Mouse (Mus musculus) embryonic facial prominence, embryonic 10.5 days (tissue): ENCODE measurements around the gene Lmntd2. TPM values are rescaled to one million over a fixed set of nuclear protein-coding genes. Genes with fewer than 3 reads are reported as not detected.
"Not testable (repeated sequence)": the region's sequence is repeated elsewhere in the genome, so short reads cannot be mapped to it uniquely, and the experiment has no call there.

ENCODE experiments used
- DNase-seq: peaks from one replicate; pipeline ENCODE4 v3.0.0-alpha.2; 2017; ENCODE audit warnings: low spot score
- H3K27ac ChIP-seq: fragments of 300-500 bp; sonication (generic); replicated peaks from 2 replicates; pipeline ENCODE4 v1.5.1; 2016; ENCODE audit warnings: mild to moderate bottlenecking
- H3K27me3 ChIP-seq: fragments of 300-500 bp; sonication (generic); replicated peaks from 2 replicates; pipeline ENCODE4 v1.6.1; 2016; ENCODE audit warnings: low read depth, mild to moderate bottlenecking; ENCODE audit not compliant: poor library complexity, severe bottlenecking
- H3K36me3 ChIP-seq: fragments of 300-500 bp; sonication (generic); replicated peaks from 2 replicates; pipeline ENCODE4 v1.6.1; 2016; ENCODE audit warnings: mild to moderate bottlenecking, moderate library complexity
- H3K4me1 ChIP-seq: fragments of 300-500 bp; sonication (generic); 2 replicates; pipeline ENCODE4 v1.6.1; 2016
- H3K4me3 ChIP-seq: fragments of 300-500 bp; sonication (generic); 2 replicates; pipeline ENCODE4 v1.5.1; 2016; ENCODE audit warnings: mild to moderate bottlenecking, moderate library complexity
- H3K9me3 ChIP-seq: fragments of 300-500 bp; sonication (generic); 2 replicates; pipeline ENCODE4 v1.6.1; 2016; ENCODE audit warnings: mild to moderate bottlenecking
- WGBS: fragments of 180-500 bp; shearing (Covaris S2); methylation state at CpG from one replicate; pipeline ENCODE4 v1.1.7; 2016; 5-methylcytosine and 5-hydroxymethylcytosine counted together
- polyA plus RNA-seq: library from polyadenylated mRNA; unstranded; fragments of >200 nt; fragmentation: Nextera tagmentation; extraction: Ambion mirVana; gene quantifications from 2 replicates; pipeline ENCODE4 v1.2.1, GENCODE M21; 2016

Gene Lmntd2
- polyA plus RNA-seq, result 4.9 and 5.3 TPM in 2 replicates

DNA sequence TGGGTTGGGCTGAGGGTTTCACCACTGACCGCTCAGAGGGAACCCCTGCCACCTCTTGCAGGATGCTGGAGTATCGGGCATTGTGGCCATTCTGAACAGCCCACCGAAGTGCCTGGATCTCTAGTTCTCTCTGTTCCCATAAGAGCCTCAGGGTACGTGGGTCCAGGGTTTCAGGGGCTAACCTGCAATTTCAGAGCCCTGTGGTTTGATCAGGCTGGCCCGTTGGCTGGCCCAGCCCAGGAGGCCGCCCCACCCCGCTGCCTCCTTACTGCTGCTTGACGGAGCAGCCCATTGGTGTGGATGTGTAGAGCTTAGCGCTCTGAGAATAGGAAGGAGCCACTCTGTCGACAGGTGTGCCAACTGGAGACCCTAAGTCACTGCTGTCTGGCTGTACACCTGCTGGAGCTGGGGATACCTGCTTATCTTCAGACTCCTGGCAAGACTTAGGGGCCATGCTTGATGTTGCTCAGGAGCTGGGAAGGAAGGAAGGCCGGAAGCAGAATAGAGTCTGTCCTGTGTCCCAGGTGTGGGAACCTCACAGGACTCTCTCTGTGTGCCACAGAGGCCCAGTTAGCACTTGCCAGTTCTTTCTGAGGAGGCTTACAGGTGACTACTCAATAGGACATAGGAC lies at the start of gene Lmntd2:
Gene Lmntd2 (minus strand): TSS at position 476 of the 631 bp plus-strand sequence.
- no peak for DNase-seq
- Histone ChIP-seq H3K4me3 (peak within 1 kb of the TSS; percentile 77), H3K27ac (peak within 1 kb of the TSS; percentile 95), H3K36me3 (peaks cover 19% of the 10 kb centered on the region), H3K27me3 (no peaks in the 10 kb centered on the region), H3K9me3 (no peaks in the 10 kb centered on the region), H3K4me1 (peaks cover 59% of the 10 kb centered on the region)
- 92% methylated on average over 11 of the region's 11 CpGs for WGBS

DNA sequence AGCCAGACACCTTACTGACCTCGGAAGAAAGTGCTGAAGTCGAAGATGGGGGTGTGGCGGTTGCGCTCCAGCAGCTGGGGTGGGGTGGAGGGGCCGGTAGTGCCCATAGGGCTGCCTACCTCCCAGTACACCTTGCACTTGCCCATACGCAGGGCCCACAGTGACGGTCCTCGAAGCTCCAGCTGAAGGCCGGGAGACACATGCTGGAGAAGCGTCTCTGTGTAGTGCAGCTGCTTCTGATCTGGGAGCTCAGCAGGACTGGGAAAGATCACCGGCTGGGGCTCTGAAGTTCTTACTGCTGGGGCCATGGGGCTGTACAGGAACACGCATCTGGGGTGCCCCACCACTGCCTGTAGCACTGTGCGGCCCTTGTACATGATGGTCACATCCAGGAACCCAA lies 49.8 kb upstream of the Lmntd2 start:
- H3K9me3 ChIP-seq, result no peaks in the 10 kb centered on the region
- H3K27me3 ChIP-seq, result no peaks in the 10 kb centered on the region
- H3K27ac ChIP-seq, result no peak overlapping the region
- peaks cover 60% of the 10 kb centered on the region for H3K36me3 ChIP-seq
- peaks cover 18% of the 10 kb centered on the region for H3K4me1 ChIP-seq
- H3K4me3 ChIP-seq, result no peak overlapping the region
- WGBS, result 88% methylated on average over 13 of the region's 13 CpGs
- DNase-seq, result no peak

DNA sequence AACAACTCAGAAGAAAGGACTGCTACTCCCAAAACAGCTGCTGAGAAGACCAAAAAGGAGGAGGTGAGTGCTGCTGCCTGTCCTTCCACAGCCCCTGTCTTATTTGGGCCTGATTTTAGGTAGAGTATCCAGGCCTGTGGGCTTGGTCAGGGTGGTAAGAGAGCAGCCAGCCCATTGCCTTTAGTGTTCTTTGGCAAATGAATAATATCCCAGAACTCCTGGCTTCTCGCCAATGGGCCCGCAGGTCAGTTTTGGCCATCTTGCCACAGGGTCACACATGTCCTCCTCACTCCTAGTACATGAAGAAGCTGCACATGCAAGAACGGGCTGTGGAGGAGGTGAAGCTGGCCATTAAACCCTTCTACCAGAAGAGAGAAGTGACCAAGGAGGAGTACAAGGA lies 47.6 kb upstream of the Lmntd2 start:
- WGBS, result 94% methylated on average over 3 of the region's 3 CpGs
- no peaks in the 10 kb centered on the region for H3K9me3 ChIP-seq
- peaks cover 17% of the 10 kb centered on the region for H3K4me1 ChIP-seq
- peaks cover 81% of the 10 kb centered on the region for H3K36me3 ChIP-seq
- no peak overlapping the region for H3K27ac ChIP-seq
- no peak for DNase-seq
- no peaks in the 10 kb centered on the region for H3K27me3 ChIP-seq
- no peak overlapping the region for H3K4me3 ChIP-seq

DNA sequence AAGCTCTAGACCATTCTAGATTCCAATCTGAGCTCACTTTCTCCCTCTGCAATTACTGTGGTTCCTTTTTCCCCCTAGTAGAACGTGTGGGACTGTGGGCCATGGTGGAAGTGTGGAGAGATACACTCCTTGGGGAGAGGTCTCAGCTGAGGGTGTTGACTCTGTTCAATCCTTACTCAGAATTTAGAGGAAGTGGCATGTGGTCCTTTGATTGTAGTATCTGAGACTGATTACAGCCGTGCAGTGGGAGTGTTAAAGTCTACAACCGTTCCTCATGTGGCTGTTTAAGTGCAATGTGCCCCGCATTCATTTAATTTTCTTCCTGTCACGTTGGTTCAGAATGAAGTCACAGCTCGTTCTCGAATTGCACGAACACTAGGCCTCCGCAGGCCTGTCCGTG lies 42.3 kb upstream of the Lmntd2 start:
- WGBS, result 92% methylated on average over 10 of the region's 10 CpGs
- H3K4me1 ChIP-seq, result no peaks in the 10 kb centered on the region
- H3K27ac ChIP-seq, result no peak overlapping the region
- no peak for DNase-seq
- no peaks in the 10 kb centered on the region for H3K27me3 ChIP-seq
- H3K4me3 ChIP-seq, result no peak overlapping the region
- H3K36me3 ChIP-seq, result peaks cover 98% of the 10 kb centered on the region
- no peaks in the 10 kb centered on the region for H3K9me3 ChIP-seq

DNA sequence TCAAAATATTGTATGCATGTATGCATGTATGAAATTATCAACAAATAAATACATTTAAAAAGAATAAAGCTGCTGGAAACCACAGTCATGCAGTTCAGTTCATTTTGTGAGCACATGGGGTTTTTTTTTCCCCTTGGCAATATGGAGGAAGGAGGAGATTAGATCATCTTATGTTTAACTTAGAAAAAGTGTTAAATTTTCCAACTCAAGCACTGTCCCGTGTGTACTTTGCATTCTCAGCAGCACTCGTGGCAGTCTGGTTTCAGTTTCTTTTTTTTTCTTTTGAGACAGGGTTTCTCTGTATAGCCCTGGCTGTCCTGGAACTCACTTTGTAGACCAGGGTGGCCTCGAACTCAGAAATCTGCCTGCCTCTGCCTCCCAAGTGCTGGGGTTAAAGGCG lies 36.6 kb upstream of the Lmntd2 start:
- H3K36me3 ChIP-seq, result peaks cover 98% of the 10 kb centered on the region
- not testable (repeated sequence) for H3K27me3 ChIP-seq, H3K9me3 ChIP-seq, H3K4me1 ChIP-seq, DNase-seq, H3K27ac ChIP-seq, H3K4me3 ChIP-seq
- 89% methylated on average over 4 of the region's 4 CpGs for WGBS

DNA sequence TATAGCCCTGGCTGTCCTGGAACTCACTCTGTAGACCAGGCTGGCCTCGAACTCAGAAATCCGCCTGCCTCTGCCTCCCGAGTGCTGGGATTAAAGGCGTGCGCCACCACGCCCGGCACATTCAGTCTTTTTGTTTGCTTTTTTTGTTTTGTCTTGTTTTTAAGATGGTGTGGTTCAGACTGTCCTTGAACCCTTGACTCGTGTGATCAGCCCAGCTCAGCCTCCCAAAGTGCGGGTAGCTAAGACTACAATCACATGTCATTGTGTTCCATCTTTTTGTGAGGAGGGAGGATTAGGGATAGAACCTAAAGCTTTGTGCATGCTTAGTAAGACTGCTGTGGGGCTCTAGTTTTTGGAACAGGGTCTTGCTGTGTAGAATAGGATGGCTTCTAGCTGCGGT lies 17.7 kb upstream of the Lmntd2 start:
- H3K36me3 ChIP-seq, result peaks cover 64% of the 10 kb centered on the region
- H3K27me3 ChIP-seq, result no peaks in the 10 kb centered on the region
- WGBS, result 95% methylated on average over 10 of the region's 10 CpGs
- no peak overlapping the region for H3K4me3 ChIP-seq
- DNase-seq, result no peak
- H3K9me3 ChIP-seq, result no peaks in the 10 kb centered on the region
- H3K4me1 ChIP-seq, result peaks cover 25% of the 10 kb centered on the region
- H3K27ac ChIP-seq, result no peak overlapping the region

DNA sequence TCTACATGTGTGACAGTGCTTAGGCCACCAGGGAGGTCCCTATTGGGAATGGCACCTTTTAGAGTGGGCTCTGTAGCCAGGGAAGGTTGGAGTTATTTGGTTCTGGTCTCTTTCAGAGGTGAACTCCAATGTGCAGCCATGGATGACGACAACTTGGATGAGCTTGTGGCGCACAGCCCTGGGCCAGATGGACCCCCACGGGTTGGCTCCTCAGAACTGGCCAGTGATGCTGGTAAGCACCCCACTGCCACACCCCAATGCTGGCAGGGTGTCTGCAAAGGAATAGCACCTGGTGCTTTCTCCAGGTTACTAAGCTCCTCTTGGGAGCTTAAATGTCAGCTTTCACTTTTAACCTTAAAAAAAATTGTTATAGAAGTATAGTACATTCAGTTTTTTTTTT lies 17.2 kb upstream of the Lmntd2 start:
- Histone ChIP-seq H3K36me3 (peaks cover 60% of the 10 kb centered on the region), H3K4me3 (no peak overlapping the region), H3K4me1 (peaks cover 25% of the 10 kb centered on the region), H3K9me3 (no peaks in the 10 kb centered on the region), H3K27ac (no peak overlapping the region), H3K27me3 (no peaks in the 10 kb centered on the region)
- WGBS, result 92% methylated on average over 3 of the region's 3 CpGs
- DNase-seq, result no peak

DNA sequence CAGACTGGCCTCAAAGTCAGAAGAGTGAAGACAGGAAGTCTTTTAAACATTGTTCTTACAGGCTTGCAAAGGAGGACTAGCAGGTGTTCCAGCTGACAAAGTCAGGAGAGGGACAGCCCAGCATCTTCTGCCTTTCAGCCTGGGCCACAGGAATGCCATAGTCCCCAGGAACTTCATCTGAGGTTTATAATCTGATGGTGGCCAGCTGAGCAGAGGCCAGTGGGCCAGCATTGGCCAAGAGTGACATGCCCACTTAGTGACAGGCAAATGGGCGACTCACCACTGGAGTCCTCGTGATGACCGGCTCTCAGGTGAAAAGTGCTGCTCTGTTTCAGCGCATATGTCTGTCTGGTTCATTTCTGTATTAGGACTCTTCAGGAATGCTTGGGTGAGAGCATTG lies 16.7 kb upstream of the Lmntd2 start:
- Histone ChIP-seq H3K4me3 (peak overlapping the region; percentile 100; the same call in 1 of the 2 replicates), H3K27ac (no peak overlapping the region), H3K9me3 (no peaks in the 10 kb centered on the region), H3K36me3 (peaks cover 54% of the 10 kb centered on the region), H3K27me3 (no peaks in the 10 kb centered on the region), H3K4me1 (peaks cover 25% of the 10 kb centered on the region)
- WGBS, result 93% methylated on average over 4 of the region's 4 CpGs
- DNase-seq, result no peak

DNA sequence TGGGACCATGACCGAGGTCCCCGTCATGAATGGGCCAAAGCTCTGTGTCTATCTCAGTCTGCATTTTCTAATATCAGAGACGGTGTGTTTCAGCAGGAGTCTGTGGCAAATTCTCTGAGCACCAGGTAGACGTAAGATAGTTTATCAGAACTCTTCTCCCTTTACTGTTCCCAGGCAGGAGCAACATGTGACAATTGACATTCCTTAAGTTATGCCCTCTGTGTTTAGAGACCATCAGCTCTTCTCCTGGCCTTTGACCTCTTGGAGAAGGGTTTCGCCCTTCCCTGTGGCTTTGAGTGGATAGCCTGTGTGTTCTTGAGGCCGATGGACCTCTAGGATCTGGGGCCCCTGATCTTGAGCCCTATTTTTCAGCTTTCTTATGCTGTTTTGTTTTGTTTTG lies 15.8 kb upstream of the Lmntd2 start:
- 62% methylated on average over 6 of the region's 6 CpGs for WGBS
- H3K4me1 ChIP-seq, result peaks cover 25% of the 10 kb centered on the region
- DNase-seq, result no peak
- peak overlapping the region; percentile 98; the same call in 1 of the 2 replicates for H3K27ac ChIP-seq
- no peaks in the 10 kb centered on the region for H3K27me3 ChIP-seq
- peaks cover 46% of the 10 kb centered on the region for H3K36me3 ChIP-seq
- peak overlapping the region; percentile 100 for H3K4me3 ChIP-seq
- H3K9me3 ChIP-seq, result no peaks in the 10 kb centered on the region

DNA sequence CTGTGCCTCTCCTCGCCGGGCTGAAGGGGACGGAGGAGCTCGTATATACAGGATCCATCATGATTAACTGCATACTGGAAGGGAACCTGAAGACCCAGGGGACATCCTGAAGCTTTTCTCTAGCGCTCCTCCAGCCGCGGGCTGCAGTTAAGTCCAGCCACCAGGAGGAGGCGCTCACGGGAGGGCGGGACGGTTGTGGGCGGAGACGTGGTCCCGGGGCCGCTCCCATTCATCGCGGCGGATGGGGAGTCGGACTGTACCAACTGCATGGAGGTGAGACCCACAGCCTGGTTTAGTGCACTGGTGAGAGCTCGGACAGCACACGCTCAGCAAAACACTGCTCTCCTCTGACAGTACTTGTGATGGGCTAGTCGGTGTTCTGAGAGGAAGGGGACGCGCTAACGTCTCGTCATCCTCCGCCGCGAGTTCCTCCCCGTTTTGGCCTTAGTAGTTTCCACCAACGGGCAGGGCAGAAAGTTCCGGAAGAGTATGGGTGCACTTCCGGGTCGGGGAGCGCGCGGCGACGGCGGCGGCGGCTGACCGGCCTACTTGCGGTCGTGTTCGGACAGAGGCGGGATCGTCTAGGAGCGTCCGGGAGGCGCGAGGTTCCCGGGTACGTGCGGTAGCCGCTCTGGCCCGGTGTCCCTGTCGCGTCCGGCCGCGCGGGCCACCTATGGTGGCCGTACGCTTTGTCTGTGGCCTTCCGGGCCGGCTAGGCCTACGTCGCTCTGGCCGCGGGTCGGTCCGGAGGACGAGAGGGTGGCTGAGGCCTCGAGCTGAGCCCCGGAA lies 14.6 kb upstream of the Lmntd2 start, which contains the start of gene Phrf1:
Gene Phrf1 (plus strand): TSS at position 506 of the 789 bp plus-strand sequence.
- no peaks in the 10 kb centered on the region for H3K27me3 ChIP-seq
- under 1% methylated on average over 76 of the region's 76 CpGs for WGBS
- peak within 1 kb of the TSS; percentile 98 for H3K27ac ChIP-seq
- H3K9me3 ChIP-seq, result no peaks in the 10 kb centered on the region
- DNase-seq, result peak; percentile 93
- peaks cover 33% of the 10 kb centered on the region for H3K36me3 ChIP-seq
- H3K4me3 ChIP-seq, result peak within 1 kb of the TSS; percentile 100
- peaks cover 25% of the 10 kb centered on the region for H3K4me1 ChIP-seq

DNA sequence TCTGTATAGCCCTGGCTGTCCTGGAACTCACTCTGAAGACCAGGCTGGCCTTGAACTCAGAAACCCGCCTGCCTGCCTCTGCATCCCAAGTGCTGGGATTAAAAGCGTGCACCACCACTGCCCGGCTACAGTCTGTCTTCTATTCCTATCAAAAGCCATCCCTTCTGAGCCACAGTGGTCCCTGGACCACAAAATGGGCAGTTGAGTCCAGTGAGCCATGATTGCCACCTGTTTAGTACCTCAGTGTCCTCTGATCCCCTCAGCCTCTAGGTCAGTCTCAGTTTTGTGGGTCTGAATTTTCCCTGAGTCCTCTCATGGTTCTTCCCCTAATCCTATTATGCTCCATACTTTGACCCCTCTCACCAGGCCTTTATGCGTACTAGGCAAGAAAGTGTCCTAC lies 13.9 kb upstream of the Lmntd2 start:
- Histone ChIP-seq H3K27me3 (no peaks in the 10 kb centered on the region), H3K4me3 (peak overlapping the region; percentile 100), H3K36me3 (peaks cover 27% of the 10 kb centered on the region), H3K9me3 (no peaks in the 10 kb centered on the region), H3K4me1 (peaks cover 27% of the 10 kb centered on the region), H3K27ac (peak overlapping the region; percentile 98)
- no peak for DNase-seq
- WGBS, result 80% methylated on average over 4 of the region's 4 CpGs

DNA sequence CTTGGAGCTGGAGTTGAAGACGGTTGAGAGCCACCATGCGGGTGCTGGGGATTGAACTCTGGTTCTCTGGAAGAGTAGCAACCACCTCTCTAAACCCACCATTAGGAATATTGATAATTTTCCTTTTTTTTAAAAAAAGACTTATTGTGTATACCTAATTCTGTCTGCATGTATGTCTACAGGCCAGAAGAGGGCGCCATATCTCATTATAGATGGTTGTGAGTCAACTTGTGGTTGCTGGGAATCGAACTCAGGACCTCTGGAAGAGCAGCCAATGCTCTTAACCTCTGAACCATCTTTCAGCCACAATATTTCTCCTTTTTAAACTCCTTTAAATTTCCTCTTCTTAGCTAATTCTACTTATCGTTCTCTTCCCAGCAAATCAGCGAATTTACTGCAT lies 12.7 kb upstream of the Lmntd2 start:
- WGBS, result 85% methylated on average over 6 of the region's 6 CpGs
- DNase-seq, result no peak
- Histone ChIP-seq H3K27ac (no peak overlapping the region), H3K4me3 (no peak overlapping the region), H3K36me3 (peaks cover 14% of the 10 kb centered on the region), H3K27me3 (no peaks in the 10 kb centered on the region), H3K9me3 (no peaks in the 10 kb centered on the region), H3K4me1 (peaks cover 38% of the 10 kb centered on the region)

DNA sequence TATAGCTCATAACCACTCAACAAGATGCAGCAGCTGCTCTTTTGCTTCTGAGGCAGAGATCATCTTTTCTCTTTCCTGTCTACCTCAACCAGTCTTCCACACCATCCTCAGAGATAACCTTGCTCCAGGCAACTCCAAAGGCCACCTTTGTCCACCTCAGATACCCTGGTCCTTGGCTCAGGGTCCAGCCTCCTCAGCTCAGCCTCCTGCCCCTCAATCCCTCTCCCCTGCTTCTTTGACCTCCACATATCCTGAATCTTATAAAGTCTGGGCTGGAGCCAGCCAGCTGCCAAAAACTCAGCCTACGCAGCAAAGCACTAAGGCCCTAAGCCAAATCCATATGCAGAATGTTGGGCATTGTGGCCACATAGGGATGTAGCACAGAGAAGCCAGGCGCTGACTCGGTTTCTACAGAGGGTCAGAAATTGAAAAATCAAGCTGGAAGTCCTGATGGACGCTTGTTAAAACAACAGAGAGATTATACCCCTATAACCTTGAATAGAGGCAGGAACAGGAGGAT lies 8.9 kb upstream of the Lmntd2 start:
- Histone ChIP-seq H3K4me1 (peaks cover 40% of the 10 kb centered on the region), H3K27me3 (no peaks in the 10 kb centered on the region), H3K36me3 (peaks cover 23% of the 10 kb centered on the region), H3K9me3 (no peaks in the 10 kb centered on the region), H3K27ac (peak overlapping the region; percentile 92), H3K4me3 (no peak overlapping the region)
- no peak for DNase-seq
- 93% methylated on average over 4 of the region's 4 CpGs for WGBS
